Mouse (Mus musculus): ENCODE measurements around the gene Hspb1.

DNA sequence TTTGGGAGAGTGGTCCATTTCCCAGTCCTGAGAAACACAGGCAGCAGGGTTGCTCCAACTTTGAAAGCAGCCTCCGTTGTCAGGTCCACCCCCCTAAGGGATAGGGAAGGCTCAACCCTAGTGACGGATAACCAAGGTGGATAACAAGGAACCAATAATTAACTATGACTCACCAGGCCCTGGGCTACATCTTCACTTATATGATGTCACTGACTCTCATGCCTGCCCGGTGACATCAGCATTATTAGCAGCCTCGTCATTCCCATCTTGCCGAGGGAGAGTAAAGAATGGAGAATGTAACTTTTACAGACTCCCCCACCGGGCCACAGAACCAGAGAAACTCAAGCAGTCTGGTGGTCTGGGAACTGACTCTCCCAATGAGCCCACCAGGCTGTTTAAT, 3.1 kb upstream of the Hspb1 start:
- TF ChIP-seq EP300 (IDR thresholded peaks at IDR 0.05; ENCODE audit: insufficient read depth, low read depth, low read length): no peak
- TF ChIP-seq POLR2A (IDR thresholded peaks at IDR 0.05; ENCODE audit: insufficient read depth, low read length): no peak
- no peak for TF ChIP-seq CTCF (IDR thresholded peaks at IDR 0.05; ENCODE audit: low read depth, low read length)

Measured in ES-Bruce4 (cell line).